Mouse (Mus musculus): ENCODE measurements at regions not wholly inside any gene's neighbourhood (a gene's known extent, or its start where the extent isn't known, plus 50 kb on each side); places are given as distances from the start of the nearest gene placed in this dataset.

DNA sequence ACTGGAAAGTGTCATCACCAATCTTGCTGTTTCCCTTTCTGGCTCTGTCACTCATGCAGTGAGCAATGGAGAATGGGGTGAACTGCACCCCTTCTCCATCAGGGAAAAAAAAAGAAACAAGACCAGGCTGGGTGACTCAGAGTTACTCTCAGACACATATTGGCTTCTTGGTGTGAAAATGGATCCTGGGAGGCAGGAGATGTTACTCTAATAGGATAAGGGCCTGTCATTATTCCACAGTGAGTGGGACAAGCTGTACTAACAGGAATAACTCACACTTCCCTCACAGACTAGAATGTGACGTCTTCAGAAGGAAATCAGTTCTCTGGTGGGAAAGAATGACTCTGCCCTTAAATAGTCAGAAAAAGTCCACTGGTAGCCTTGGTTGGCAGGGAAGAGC lies 181.4 kb upstream of the Nlrp1b start:
- DNase-seq, result no peak

DNA sequence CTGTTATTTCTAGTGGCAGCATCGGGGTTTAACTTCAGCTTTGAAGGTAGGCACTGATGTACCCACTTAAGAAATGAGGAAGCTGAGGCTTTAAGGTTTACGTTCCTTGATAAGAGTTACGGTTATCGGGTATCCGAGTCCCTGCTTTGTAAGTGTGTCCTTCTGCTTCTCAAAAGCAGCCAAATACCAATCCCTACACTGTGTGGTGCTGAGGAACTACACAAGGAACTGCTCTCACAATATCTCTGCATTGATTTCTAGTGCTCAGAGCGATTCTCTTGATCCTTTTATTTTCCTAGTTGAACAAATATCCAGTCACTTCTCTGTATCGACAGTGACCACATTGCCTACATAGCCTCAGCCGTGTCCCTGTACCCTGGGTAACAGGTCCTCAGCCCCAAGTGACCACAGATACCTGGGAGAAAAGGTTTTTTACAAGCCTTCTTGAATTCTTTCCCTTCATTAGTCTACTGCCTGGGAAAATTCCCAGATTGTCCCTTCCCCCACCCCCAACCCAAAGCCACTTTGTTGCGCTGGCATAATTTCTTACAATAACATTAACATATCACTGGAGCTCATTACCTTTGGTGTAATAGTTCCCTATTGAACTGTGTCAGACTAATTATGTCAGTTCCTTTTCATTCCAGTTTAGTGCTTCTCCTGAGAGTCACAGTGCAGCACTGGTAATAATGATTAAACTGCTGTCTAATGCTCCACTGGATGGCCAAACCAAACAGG lies 184.0 kb upstream of the Nlrp1b start:
- no peak for DNase-seq

DNA sequence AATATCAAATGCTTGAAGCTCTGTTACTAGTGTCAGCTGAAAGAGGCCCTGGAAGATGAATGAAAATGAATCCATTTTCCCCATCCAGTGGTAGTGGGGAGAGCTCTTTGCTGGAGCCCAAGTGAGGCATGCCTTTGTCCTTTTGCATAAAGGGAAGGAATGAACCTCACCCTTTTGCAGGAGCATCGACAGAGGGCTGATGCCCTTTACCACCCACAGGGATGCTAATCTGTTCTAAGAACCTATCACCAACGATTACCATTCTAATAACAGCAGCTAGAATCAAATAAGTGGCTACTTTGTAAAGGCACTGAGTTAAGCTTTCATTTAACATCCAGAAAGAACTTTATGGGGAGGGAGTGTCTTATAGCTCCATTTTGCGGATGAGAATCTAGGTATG lies 184.9 kb upstream of the Nlrp1b start:
- DNase-seq, result no peak

DNA sequence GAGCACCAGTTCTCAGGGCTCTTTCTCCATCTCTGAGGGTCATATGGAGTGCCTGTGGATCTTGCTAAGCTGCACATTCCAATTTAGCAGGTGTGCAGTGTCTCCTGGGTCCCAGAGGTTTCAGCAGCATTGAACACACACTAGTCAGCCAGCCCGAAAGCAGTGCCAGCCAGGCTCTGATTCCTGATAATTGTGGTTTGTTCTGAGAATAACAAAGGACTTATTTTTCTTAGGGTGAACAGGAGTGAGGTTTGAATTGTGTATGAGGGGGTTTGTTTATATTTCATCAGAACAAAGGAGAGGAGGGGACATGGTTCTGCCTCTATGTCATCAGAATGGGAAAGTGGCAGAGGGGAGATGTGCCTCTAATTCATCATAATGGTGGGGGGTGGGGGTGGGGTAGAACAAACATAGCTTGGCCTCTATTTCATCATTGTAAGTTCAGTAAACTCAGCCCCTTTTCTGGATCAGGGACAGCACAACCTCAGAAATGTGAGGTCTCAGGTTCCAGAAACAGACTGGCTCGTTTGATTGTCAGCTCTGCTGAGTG lies 191.8 kb upstream of the Nlrp1b start:
- DNase-seq, result no peak

DNA sequence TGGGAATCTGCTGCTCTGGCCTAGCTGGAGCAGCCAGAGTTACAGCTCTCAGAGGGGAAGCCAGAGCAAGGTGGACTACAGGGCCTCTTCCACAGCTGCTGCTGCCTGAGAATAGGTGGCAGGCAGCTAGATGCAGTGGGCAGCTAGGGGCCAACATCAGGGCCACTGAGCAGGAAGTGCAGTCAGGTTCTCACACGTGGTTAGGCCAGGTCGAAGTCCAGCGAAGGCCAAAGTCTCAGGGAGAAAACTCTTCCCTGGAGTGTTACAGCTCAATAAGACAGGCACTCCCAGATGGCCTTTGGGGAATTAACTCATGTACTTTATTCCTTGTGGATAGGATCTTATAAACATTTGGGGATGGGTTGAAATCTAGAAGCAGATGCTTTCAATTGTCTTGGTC lies 192.7 kb upstream of the Nlrp1b start:
- DNase-seq, result no peak

DNA sequence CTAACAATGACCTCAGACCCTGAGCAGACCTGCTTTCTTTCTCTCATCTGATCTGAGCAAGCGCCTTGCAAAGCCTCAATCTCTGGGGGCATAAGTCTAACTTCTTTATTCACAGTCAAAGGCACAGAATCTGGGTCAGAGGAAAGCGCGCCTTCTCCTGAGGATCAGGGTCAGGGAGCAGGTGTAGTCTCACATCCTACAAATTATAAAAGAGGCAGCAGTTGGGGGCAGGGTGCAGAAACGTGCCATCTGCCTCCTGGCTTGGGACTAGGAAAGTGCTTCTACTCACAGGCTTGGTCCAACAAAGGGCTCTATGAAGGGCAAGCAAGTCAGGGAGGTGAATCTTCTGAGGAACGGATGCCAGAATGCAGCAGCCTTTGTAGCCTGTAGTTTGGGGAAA lies 194.3 kb upstream of the Nlrp1b start:
- no peak for DNase-seq

DNA sequence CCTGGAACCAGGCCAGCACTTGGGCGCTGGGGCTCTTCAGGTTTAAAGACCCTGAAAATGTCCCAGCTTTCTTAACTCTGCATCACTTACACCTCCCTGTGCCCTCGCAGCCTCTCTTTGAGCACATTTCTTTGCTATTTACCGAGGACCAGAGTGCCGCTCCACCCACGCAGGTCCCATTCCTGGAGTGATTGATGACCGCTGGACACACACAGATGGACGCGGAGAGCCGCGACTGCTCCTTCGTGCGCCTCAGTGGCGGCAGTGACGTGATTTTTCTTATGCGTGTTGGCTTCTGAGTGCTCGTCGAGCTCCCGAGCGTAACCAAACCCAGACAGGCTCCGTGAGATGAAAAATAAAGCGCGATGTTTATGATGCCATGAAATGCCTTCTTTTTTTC lies 199.2 kb upstream of the Nlrp1b start:
- DNase-seq, result peak; percentile 15

DNA sequence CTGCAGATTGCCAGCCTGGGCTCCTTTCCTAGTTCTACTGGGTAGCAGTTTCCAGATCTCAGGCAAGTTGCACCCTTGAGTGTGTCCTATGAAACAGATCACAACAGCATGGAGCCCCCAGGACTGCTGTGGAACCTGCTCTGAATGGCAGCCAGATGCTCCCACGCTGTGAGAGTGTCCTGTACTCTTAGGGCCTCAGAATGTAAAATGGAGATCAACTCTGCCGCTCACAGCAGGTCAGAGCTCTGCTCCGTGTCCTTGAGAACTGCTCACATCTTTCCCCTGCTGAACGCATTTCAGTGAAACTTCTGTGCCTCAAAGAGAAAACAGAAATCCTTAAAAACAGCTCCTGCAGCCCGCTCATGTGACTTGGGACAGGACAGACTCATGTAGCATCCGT lies 203.7 kb upstream of the Nlrp1b start:
- no peak for DNase-seq

DNA sequence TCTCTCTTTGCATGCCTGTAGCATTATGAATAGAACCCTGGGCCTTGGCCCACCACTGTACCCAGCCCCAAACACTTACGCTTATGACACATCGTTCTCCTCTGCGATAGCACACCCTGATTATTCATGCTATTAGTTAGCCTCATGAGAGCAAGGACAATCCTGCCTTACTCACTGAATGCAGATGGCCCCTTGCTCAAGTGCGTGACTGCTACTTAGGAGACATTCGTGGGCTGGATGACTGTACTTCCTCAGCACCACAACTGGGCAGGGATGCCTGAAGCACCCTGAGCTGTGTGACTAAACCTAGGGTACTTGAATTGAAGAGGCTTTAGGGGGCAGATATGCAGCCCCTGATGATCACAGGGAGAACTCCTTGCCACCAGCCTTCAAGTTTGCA lies 204.4 kb upstream of the Nlrp1b start:
- peak; percentile 14 for DNase-seq

DNA sequence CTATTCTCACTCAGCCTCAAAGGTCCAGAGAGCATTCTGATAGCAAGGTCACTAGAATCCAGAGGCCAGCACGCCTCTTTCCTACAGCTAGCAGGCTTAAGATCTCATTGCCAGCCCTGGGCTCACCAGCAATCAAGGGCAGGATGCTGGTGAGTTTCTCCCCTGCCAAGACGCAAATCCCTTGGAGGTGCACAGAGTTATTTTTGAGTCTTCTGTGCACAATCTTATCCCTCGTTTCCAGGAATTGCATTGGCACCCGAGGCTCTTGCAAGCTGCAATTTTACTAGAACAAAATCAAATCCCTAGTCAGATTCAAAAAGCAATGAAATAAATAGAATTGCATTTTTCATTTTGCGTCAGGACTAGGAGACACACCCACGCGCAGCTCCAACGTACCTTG lies 205.2 kb upstream of the Nlrp1b start:
- no peak for DNase-seq

DNA sequence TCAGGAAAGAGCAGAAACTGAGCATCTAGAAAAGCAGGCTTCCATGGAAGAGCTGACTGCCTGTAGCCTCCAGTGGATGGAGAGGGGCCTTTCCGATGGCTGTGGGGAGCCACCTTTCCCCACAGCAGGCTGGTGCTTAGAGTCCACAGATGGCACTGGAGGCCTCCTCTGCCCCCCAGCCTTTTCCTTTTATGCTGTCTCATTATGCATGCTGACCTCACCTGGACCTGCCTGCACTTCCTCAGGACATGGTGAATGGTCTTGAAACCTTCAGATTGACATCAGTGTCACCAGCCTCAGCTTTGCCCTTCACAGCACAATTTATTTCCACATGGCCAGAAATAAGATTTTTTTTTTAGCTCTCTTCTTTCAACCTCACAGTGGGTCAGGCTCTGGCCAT lies 205.8 kb upstream of the Nlrp1b start:
- no peak for DNase-seq

DNA sequence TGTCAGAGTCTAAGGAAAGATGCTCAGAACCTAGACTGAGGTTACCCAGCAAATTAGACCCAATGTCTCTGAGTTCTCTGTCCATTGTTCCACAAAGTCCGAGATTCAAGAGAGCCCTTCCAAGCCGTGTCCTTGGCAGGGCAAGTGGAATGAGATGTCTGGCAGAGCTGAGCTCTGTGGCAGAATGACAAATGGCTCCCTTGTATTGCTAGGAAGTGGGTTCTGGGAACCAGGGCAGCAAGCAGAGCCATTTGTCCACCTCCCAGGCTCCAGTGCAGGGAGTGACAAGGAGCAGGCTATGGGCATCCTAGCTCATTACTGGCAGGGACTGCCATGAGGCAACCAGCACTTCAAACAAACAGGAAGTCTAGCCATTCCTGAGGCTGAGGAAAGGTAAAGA lies 206.3 kb upstream of the Nlrp1b start:
- DNase-seq, result peak; percentile 45

DNA sequence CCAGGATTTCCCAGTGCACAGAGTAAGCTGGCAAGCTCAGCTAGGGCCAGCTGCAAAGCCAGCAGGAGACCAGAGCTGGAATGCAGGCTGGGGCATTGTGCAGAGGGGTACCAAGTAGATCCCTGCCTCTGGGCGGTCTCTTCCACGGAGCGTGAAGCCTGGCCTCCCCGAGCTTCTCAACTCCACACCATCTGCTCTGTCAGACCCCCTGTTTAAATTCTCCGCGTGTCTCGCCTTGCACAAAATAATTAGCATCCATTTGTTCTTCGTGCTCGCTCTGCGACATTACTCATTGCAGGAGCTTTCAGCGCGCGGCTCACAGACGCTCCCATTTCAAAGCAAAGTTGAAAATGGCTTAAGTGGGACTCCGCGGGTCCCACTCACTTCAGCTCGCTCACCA lies 209.3 kb upstream of the Nlrp1b start:
- no peak for DNase-seq

DNA sequence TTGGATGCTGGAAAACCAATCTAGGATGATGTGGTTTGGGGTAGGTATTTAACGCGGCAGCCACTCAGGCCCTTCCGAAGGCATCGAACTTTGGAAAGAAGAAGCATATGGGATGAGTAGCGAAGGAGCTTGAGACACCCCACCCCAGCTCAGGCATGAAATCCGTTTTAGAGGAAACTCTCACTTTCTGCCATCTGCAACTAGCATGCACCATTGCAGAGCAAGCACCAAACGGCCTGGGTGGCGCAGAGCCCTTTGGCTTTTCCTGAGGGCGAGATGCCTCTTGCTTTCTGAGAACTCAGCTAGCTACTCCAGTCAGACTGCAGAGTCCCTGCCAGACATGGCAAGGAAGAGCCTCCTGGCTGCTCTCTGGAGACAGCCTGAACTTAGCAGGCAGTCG lies 209.9 kb upstream of the Nlrp1b start:
- no peak for DNase-seq

DNA sequence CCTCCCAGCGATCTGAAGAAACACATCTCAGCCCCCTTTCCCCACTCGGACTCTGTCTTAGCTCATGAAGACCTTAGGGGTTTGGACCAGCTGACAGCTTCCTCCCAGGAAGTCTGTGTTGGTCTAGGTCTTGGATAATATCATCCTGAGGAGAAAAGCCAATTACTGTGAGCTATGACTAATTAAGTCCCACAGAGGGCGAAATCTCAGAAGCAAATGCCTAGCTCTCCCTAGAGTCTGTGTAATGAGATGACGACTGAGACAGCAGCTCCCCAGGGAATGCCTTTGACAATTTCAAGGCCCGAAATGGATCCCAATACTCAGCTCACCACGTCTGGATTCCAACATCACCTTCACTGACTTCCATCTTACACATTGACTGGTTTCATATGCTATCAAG lies 213.5 kb upstream of the Nlrp1b start:
- no peak for DNase-seq

DNA sequence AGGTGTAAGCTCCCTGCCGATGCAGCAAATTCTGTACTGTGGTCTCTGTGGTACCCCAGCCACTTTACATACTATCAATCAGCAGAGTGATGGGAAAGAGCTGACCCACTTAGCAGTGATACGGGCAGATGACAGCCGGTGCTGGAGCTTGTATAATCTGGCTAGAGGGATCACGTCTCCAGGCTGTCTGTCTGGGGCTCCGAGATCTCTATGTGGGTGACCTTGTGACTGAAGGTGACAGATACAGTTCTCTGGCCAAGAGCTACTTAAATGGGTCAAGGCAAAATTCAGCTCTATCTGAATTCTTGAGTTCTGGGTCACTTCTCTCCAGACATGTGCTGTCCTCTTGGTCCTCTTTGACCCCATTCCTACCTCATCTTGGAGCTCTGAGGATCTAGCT lies 216.1 kb upstream of the Nlrp1b start:
- DNase-seq, result no peak

DNA sequence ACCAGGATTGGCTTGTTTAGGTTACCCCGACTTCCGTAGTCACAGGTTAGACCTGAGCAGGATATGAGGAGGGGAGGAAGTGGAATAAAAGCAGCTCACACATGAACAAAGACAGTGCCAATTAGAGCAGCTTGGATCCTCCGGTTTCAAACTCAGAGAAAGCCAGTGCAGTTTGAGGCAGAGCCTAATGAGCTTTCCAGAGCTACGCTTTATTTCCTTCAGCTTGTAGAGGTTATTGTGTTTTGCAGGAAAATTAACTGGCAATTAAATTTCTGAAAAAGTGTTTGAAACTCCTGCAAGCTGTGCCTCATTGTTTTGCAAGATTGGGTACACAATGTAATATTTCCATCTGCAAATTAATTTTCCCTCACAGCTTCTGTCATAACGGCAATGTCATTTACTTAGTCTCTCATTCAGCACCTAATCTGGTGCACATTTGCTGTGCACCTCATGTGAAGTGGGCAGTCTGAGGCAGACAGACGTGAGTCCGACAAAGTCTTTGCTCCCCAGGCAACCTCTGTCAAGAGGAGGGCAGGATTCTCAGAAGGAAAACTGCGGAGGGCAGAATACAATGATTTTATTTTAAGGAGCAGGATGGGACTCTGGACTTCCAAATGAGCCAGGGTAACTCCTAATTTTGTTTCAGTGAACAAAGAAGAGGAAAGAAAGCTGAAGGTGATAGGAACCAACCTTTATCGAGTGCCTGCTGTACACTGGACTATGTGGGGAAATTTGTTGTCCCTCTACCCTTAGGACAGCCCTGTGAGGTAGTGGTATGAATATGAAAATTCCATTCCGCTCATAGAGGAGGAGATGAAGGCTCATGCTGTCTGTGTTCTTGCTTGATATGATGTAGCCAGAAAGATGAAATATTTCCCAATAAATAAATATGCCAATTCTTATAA lies 217.6 kb upstream of the Nlrp1b start:
- no peak for DNase-seq

DNA sequence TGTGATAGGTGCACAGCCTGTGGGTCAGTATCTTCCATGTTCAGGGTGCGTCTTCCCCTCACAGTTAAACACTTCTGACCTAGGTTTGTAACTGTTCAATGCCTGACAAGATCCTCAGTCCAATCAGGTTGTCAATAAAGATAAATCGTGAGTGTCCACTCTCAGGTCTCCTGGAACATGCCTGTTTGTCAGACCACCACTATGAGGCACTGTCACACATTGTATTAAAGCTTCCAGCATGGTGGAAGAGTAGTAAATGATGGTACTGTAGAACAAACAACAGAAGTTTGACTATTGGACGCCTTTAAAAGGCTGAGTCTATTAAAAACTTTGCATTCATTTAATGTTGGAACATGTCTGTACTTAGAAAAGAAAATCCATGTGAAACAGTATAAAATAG lies 249.6 kb upstream of the Nlrp1b start:
- DNase-seq, result no peak

DNA sequence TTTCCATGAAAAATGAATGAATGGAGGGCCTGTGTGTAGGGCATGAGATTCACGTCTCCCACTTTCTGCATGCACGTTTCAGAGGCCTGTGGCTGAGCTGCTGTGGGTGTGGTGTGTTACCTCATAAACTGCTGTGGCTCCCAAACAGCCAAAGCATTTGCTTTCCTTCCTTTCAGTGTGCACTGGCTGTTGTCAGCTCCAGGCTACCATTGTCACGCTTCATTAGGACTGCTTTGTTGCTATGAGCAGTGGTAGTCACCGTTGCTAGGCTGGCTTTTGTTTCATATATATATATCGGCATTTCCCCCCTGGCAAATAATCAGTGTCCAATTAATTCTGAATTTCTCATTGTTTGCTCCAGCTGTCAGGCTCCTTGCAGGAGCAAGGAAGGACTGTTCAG lies 251.9 kb upstream of the Wscd1 start:
- DNase-seq, result no peak

DNA sequence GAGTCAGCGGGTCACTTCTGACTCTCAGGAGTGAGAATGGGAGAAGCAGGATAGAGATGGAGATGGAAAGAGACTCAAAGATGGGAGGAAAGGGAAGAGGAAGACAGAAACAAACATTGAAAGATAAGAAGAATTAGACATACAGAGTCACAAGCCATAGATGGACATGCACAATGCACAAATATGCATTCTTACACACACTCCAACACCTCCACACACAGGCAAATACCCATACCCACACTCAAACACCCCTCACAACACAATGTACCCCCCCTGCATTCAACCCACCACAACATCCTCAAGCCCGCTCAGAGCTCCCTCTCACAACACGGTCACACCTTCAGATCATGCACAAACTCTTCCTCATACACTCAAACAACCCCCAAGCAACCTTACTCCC lies 251.4 kb upstream of the Wscd1 start:
- no peak for DNase-seq

DNA sequence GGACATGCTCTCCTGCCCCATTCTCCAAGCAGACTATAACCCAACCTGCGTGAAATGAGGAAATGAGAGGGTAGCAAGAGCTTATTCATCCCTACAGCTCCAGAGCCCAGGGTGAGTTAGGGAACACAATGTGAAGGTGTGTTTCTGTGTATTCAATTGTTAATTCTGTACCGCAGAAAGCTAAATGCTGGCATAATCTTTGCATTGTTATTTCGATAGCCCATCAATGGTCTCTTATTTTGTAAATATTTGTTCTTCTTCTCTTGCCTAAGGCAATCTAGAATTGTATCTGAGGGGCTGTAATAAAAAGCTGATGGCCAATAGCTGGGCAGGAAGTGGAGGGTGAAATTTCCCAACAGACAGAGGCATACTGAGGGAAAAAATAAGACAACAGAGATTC lies 247.6 kb upstream of the Wscd1 start:
- DNase-seq, result no peak

DNA sequence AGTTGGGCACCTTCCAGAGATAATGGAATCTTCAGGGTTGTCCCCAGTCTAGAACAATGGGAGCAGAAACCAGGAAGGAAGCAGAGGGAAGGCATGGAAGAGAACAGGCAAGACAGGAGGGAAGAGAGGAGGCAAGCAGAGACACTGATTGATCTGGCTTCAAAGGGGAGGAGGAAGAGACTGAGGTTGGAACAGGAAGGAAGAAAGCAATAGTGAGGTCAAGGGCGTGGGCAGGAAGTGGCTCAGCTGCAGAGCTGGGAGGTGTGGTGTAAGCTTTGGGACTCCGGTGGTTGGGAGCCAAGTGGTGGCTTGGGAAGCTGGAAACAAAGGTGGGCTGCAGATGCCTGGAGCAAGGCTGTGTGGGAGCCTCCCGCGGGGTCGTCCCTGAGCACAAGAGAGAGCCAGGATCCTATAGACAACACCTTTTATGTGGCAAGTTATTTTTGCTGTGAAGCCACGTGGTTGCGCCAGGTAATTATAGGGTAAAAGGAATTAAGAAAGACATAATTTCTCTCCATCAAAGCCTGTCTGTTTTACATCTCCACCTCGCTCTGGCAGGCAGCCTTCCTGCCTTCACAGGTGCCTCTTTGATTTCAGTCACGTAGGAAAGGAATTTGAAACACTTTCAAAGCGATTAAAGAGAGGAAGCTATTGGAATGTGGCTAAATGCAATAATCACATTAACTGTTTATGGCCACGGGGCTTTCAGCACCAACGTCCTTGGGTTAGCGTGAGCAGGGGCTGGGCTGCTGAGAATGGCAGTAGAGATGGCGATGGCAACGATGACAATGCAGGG lies 237.3 kb upstream of the Wscd1 start:
- DNase-seq, result no peak

DNA sequence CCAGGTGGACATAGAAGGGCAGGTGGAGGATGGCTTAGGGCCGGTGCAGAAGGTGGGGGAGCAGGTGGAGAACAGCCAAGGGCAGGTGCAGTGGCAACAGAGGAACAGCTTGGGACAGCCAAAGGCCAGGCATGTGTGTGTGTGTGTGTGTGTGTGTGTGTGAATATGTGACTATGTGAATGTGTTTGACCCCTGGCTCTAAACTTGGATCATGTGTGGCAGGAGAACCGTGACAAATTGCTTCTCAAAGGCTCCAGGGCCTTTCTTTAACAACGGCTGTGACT lies 236.7 kb upstream of the Wscd1 start:
- no peak for DNase-seq

Data from adrenal gland, postnatal 25 days (tissue).